Mouse (Mus musculus) layer of hippocampus, adult 9-10 months (tissue): ENCODE results near the gene Grip1.

Source experiments
- DNase-seq: peaks from one replicate; pipeline ENCODE4 v3.0.0; 2022; ENCODE audit warnings: low spot score

The Grip1 gene

GRCm38 (mm10) chr10:119757219-119757618 lies 303.6 kb downstream of the Grip1 start:
- no peak for DNase-seq

GRCm38 (mm10) chr10:119761451-119762367 lies 308.1 kb downstream of the Grip1 start:
- DNase-seq: no peak

DNA sequence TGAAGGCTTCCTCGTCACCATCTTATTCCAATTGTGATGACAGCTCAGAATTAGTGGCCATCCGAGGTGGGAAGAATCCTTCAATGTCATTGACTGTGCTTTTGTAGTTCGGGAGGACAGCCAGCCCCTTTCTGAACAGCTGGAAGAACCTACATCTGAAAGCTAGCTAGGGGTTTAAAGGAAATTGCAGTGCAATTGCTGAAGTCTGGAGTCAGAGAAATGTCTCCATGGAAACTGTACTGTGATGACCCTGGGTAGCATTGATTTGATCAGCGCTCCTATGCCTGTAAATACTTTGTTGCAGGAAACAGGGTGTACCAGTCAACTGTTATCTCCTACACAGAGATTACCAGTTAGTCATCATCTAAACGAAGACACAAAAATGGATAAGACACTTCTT lies 325.2 kb downstream of the Grip1 start:
- DNase-seq: no peak

DNA sequence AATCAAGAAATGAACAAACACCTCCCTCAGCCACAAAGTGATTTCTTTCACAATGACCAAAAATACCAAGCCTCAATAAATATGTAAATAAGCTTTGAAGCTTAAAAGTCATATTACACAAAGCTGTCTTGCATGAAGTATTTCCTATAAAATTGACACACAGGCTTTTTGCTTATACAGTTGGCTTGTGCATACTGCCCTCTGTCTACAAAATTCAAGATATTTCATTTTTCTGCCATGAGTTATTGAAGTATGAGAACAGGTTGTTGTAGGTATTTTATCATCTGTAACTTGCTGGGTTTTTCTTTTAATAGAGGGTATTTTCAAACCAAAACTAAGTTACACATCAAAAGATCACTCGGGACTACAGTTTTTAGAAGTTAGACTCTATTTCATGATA lies 326.0 kb downstream of the Grip1 start:
- no peak for DNase-seq

- no peak for DNase-seq
Measured at GRCm38 (mm10) chr10:119790507-119790906, 336.9 kb downstream of the Grip1 start.

- no peak for DNase-seq
Measured at GRCm38 (mm10) chr10:119802421-119802820, 348.8 kb downstream of the Grip1 start.

DNA sequence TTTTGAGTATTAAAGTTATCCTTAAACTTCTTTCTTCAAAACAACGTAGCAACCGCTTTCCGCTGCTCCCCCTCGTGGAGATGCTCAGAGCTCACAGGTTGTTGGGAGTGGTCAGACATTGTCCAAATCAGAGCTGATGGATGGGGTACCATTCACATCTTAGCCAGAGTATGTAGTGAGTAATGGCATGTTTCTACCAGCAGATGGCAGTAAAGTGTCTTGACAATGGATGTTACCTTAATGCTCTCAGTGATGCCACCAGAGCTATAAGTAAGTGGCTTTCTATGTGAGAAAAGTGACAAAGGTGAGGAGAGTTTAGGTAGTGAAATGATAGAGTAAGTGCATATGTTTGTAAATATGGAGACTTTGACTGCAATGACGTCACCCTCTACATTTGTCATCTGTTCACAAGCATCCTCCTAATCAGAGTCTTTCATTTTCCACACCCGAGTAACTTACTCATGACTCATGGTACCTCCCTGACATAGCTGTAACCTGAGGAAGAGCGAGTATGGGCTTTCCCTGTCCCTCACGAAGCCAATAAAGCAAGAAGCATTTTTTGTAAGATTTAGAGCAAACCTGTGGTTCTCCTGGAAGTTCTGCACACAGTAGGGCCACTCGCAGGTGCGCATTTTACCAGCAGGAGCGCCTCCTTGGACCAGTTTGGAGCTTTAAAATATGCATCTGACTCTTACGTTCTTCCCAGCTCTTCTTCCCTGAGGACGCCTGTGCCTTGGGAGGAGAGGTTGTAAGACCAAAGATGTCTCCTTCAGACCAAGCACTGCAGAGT lies 350.2 kb downstream of the Grip1 start:
- peak; percentile 85 for DNase-seq

DNA sequence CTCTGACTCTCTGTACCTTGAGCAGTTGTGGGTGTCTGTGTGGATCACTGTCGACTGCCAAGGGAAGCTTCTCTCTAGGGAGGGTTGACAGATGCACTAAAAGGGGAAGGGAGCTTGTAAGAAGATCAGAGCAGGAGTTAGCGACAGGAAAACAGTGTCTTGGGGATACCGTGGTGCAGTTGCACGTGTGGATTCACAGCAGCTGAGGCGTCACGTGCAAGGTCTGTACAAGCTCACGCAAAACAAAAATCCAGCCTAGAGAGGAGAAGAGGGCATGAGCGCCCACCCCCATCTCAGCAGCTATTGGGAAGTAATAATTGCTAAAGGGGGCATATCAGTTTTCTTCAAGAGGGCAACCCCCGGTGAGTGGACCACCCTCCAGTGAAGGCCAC lies 350.8 kb downstream of the Grip1 start:
- no peak for DNase-seq

DNA sequence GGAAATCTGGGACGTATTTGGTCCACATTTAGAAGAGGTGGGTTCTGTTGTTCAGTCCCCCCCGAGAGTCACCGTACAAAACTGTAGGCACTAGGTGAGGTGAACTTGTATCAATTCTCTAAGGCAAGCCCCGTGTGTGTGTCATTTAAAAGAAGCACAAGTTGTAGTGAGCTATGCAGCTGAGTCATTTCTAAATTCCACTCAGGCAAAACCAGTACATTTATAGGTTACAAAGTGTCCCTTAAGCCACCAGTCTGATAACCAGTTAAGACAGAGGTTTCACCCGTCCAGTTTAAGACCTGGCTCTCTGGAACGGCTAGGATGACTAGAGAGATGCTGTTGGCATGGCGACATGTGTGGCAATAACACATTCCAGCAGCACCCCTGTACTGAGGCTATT lies 351.5 kb downstream of the Grip1 start:
- DNase-seq: no peak

DNA sequence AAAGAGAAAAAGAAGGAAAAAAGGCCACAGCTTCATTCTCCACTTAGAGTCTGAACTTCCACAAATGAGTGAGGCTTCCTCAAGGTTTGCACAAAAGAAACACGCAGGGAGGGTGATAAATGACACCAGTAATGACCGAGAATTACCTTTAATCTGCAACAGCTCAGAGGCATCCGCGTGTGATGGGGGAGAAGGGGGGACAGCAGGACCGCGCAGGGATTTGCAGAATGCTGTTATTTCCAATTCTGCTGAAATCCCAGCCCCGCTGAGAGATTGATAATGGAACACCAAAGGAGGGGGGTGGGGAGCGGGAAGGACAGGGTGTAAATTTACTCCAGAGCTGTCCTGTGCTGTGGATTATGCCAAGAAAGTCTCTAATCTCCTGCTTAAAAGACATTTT lies 352.5 kb downstream of the Grip1 start:
- DNase-seq: no peak

DNA sequence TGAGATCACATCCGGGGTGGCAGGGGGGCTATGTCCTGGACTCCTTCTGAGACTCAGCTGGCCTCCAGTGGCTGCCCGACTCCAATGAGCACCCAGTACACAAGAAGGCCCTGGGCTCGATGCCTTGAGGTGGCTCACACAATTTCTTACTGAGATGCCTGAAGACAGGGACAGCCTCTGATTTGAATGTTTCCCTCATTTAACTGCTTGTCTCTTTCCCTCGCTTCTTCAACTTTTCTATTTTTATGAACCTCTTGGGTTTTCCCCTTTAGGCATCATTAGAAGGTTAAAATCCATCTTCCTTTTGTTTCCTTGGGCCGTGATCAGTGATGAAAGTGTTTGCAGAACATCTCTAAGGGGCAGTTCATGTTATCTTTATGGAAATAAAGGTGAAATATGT lies 354.8 kb downstream of the Grip1 start:
- no peak for DNase-seq

- DNase-seq: no peak
Measured at GRCm38 (mm10) chr10:119814087-119814486, 360.5 kb downstream of the Grip1 start.

GRCm38 (mm10) chr10:119816001-119816400 lies 362.4 kb downstream of the Grip1 start:
- DNase-seq: no peak

- no peak for DNase-seq
Measured at GRCm38 (mm10) chr10:119818381-119818780, 364.8 kb downstream of the Grip1 start.

GRCm38 (mm10) chr10:119819102-119819681 lies 365.6 kb downstream of the Grip1 start:
- DNase-seq: no peak

DNA sequence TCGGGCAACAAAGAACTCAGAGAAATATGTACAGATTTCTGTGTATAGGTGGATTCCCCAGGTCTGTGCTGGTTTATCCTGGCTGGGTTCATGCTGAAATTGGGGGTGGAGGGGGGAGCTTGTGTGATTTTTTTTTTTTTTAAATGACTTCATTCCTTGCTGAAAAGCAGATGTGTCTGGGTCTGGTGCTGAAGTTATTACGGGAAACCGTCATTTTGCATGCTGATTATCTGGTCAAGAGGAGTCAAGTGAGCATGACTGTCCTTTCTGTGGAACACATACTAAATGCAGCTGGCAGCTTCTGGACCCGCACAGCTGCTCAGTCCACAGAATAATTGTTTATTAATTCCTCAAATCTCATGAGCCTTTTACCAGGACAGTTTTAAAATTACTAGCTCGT lies 366.1 kb downstream of the Grip1 start:
- DNase-seq: no peak

DNA sequence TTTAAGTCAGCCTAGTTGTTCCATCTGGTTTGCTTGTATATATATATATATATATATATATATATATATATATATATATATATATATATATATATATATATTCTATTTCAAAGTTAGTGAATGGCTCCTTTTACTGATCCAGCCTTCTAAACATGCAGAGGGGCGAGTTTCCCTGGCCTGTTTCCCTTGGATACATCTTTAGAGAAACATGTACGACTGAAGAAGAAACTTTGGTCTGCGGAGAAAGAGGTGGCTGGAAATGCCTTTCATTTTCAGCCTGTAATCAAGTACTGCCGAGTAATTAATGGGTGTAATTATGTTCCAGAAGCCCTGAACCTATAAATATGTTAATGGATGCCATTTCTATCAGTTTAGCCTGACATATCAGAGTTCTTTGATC lies 366.8 kb downstream of the Grip1 start:
- no peak for DNase-seq

DNA sequence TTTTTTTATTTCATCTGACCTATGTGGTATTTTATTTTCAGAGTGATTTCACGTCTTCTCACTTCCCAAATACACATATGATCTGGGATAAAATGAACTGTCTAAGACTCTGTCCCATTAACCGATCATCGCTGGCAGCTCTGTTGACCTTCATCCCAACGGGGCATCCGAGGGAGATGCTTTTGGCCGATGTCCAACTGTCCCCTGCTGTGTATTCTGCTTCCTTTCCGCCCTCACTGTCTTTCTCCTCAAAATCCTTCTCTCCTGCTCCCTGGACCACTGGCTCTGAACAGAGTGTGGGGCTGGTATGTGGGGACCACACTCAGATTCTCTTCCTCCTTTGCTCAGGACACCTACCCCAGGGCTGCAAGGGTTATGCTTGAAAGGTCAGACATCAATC lies 370.1 kb downstream of the Grip1 start:
- DNase-seq: no peak

DNA sequence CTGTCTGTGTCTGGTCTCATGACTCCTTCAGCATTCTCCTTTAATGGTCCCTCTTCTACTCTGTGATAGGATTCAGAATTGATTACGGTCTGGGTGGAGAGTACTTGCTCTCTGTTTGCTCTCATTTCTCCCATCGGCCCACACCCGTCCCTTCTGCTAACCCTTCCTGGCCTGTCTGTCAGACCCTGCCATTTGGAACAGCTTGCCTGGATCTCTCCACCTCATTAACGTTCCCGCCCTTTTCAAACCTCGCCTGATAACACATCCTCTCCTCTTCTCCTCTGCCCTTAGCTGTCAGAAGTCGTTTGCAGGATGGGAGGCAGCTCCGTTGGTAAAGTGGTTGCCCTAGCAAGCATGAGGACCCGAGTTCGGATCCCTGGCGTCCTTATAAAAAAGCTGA lies 370.9 kb downstream of the Grip1 start:
- DNase-seq: no peak

DNA sequence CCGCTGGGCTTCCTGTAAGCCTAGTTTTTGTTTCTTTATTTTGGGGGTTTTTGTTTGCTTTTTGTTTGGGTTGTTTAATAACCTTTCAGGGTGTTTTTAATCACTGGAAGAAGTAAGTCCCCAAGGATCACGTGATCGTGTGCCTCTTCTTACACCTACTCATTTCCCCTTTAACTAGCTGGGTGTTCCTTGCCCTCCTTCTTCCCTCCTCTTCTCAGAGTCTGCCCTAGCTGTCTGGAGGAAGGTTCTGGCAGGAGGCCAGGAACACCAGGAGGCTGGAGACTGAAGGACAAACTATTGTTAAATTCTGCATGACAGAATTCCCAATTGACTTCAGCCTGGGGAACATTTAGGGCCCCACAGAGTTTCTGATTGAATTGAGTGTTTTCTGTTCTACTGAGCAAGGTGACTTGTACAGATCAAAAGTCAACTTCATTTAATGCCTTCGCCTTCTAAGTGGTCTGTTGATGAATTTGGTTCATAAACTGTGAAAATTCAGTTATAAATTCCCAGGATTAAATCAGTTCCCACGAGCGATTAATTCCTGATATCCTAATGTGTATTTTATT lies 376.8 kb downstream of the Grip1 start:
- no peak for DNase-seq

DNA sequence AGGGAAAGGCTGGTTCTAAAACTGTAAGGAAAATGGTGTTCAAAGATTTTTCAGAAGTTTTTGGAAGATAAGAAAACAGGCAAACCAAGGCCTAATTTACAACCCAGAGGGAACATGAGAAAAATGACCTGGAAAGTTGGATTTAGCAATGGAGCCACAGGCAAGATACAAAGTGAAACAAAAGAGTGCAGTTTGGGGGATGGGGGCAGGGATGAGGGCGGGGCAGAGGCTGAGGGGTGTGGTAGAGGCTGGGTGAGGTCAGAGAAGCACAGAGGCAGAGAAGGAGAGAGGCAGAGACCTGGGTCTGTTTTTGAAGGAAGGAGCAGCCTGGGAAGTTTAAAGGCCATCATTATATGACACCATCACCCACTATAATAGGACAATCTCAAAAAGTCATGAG lies 377.5 kb downstream of the Grip1 start:
- no peak for DNase-seq

DNA sequence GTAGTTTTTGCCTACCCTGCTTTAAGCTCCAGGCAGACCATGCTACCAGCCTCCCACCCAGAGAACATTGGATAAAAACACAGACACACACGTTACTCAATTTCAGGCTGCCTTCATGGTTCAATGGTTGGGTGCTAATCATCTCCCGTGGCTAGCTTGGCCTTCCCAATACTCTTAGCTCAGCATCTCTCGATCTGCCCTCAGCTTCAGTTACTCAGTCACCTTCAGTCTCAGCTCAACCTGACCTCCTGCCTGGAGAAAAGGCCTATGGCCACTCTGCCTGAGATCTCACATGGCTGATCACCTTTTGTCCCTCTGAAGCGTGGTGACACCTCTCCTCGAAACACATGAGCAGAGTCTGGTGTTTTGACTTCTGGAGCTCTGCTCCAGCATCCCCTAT lies 379.7 kb downstream of the Grip1 start:
- DNase-seq: no peak

DNA sequence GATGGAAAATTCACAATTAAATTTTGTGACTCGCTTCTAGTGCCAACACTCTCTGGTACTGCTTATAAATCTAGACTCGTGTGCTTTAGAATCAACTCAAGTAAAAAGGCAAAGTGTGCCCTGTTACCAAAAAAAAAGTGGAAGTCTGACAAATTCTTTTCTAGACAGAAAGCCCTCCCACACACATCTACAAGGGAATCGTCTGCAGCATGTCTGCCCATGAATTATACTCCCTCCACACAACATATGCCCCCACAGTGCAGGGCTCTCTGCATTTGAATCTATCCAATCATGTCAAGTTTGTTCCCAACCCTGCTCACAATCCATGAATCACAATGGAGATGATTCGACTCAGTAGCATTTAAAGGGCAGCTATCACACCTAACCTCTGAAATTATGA lies 380.5 kb downstream of the Grip1 start:
- DNase-seq: no peak
